Mouse (Mus musculus): ENCODE measurements at regions not wholly inside any gene's neighbourhood (a gene's known extent, or its start where the extent isn't known, plus 50 kb on each side); places are given as distances from the start of the nearest gene placed in this dataset.

DNA sequence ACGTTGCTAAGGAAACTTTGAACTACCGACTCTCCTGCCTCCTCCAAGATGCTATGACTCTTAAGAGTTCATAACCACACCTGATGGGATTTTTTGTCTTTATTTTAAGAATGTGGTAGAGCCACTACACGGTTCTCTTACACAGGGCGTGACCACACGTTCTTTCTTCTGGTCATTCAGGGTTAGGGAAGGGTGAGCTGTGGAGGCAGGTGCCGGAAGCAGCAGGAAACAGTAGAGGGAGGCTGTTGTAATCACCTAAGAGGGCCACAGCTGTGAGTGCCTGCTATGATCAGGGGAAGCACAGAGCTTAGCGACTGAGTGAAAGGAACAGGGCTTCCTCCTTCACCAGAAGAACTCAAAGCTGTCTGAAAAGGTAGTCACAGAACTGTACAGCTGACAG, 50.6 kb upstream of the Larp1 start:
- WGBS = 72% methylated on average over 7 of the region's 7 CpGs
- H3K4me2 ChIP-seq (replicated peaks) = no peak overlapping the region
- no peaks in the 10 kb centered on the region for H3K27me3 ChIP-seq (replicated peaks)
- H3K36me3 ChIP-seq = no peaks in the 10 kb centered on the region
- no peak overlapping the region for H3K9ac ChIP-seq
- ATAC-seq (ENCODE audit: low FRiP score, low read depth) = no peak
- no peak overlapping the region for H3K4me3 ChIP-seq
- H3K27ac ChIP-seq = no peak overlapping the region
- 0 out of 2 replicates have a peak, but pooled peaks cover 8% of the 10 kb centered on the region for H3K4me1 ChIP-seq
- H3K9me3 ChIP-seq = no peaks in the 10 kb centered on the region

DNA sequence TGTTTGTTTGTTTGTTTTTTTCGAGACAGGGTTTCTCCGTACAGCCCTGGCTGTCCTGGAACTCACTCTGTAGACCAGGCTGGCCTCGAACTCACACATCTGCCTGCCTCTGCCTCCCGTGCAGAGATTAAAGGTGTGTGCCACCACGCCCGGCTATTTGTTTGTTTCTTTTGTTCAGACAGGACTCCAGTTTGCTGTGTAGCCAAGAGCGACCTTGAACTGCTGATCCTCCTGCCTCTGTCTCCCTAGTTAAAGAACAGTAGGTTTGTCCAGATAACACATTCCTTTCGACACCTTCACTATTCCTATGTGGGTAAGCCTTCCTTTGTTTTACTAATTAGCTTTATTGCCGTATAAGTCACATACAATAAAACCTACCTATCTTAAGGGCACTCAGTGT, 52.0 kb upstream of the Larp1 start:
- H3K36me3 ChIP-seq = no peaks in the 10 kb centered on the region
- no peak overlapping the region for H3K4me2 ChIP-seq (replicated peaks)
- H3K27me3 ChIP-seq (replicated peaks) = no peaks in the 10 kb centered on the region
- 0 out of 2 replicates have a peak, but pooled peaks cover 2% of the 10 kb centered on the region for H3K4me1 ChIP-seq
- ATAC-seq (ENCODE audit: low FRiP score, low read depth) = no peak
- 90% methylated on average over 9 of the region's 9 CpGs for WGBS
- no peak overlapping the region for H3K27ac ChIP-seq
- H3K9ac ChIP-seq = no peak overlapping the region
- H3K9me3 ChIP-seq = no peaks in the 10 kb centered on the region
- no peak overlapping the region for H3K4me3 ChIP-seq

DNA sequence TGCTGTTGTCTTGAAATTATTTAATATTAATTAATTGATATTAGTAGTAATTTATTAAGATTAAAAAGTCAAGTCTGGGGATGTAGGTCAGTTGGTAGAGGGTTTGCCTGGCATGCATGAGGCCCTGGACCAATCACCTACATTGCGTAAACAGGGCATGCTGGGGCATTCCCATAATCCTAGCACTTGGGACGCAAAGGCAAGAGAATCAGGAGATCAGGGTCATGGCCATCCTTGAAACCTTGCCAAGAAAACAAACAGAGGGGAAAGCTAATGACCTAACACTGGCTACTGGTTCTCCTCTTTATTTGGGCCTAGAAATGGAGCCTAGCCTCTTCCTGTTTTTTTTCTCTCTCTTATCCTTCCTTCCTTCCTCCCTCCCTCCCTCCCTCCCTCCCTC, 52.8 kb upstream of the Larp1 start:
- no peaks in the 10 kb centered on the region for H3K4me1 ChIP-seq
- ATAC-seq (ENCODE audit: low FRiP score, low read depth) = no peak
- no peak overlapping the region for H3K4me2 ChIP-seq (replicated peaks)
- no peak overlapping the region for H3K27ac ChIP-seq
- H3K4me3 ChIP-seq = no peak overlapping the region
- H3K36me3 ChIP-seq = no peaks in the 10 kb centered on the region
- H3K9ac ChIP-seq = no peak overlapping the region
- no peaks in the 10 kb centered on the region for H3K9me3 ChIP-seq
- 78% methylated on average over 2 of the region's 2 CpGs for WGBS
- no peaks in the 10 kb centered on the region for H3K27me3 ChIP-seq (replicated peaks)

DNA sequence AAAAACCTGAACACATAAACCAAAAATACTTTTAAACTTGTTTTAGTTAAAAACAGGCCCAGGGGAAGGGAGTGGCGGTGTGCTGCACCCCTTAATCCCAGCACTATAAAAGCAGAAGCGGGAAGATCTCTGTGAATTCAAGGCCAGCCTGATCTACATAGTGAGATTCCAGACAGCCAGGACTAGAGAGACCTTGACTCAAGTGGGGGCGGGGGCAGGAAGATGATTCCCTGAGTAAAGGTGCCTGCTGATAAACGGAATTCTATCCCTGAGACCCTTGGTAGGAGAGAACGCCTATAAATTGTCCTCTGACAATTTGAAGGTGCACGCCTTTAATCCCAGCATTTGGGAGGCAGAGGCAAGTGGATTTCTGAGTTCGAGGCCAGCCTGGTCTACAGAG, 53.4 kb upstream of the Larp1 start:
- no peak overlapping the region for H3K4me2 ChIP-seq (replicated peaks)
- H3K9me3 ChIP-seq = no peaks in the 10 kb centered on the region
- no peaks in the 10 kb centered on the region for H3K36me3 ChIP-seq
- H3K4me1 ChIP-seq = no peaks in the 10 kb centered on the region
- no peak overlapping the region for H3K27ac ChIP-seq
- no peak for ATAC-seq (ENCODE audit: low FRiP score, low read depth)
- H3K9ac ChIP-seq = no peak overlapping the region
- no peak overlapping the region for H3K4me3 ChIP-seq
- WGBS = 90% methylated on average over 7 of the region's 7 CpGs
- H3K27me3 ChIP-seq (replicated peaks) = no peaks in the 10 kb centered on the region

DNA sequence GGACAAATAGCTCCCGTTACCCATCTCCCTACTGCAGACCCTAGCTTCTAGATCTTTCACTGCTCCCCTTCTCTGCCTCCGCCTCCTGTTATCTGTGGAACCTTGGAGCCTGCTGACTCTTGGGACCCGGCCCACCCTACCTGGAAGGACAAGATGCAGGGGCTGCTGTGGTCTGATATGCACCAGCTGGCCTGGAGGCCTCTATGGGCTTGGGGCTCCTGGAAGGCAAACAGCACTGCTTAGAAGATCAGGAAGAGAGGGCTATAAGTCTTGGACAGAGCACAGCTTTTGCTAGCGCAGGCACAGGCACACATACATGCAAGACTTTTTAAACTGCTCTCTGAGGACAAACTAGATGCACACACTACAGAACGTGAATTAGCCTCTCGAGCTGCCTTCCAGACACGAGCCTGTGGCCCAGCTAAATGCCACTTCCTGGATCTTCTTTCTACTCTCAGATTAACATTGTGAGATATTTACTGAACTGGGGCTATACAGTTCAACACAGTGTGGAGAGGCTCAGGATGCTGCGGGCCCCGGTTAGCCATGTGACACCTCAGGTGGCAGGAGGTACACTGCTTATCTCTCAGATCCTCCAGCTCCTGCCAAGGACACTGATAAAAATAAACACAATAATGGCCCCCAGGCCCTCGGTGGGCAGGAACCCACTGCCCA, 54.2 kb upstream of the Larp1 start:
- no peaks in the 10 kb centered on the region for H3K27me3 ChIP-seq (replicated peaks)
- 78% methylated on average over 10 of the region's 10 CpGs for WGBS
- no peak overlapping the region for H3K4me2 ChIP-seq (replicated peaks)
- no peaks in the 10 kb centered on the region for H3K4me1 ChIP-seq
- no peak overlapping the region for H3K27ac ChIP-seq
- H3K4me3 ChIP-seq = no peak overlapping the region
- no peak overlapping the region for H3K9ac ChIP-seq
- H3K9me3 ChIP-seq = no peaks in the 10 kb centered on the region
- ATAC-seq (ENCODE audit: low FRiP score, low read depth) = no peak
- no peaks in the 10 kb centered on the region for H3K36me3 ChIP-seq

DNA sequence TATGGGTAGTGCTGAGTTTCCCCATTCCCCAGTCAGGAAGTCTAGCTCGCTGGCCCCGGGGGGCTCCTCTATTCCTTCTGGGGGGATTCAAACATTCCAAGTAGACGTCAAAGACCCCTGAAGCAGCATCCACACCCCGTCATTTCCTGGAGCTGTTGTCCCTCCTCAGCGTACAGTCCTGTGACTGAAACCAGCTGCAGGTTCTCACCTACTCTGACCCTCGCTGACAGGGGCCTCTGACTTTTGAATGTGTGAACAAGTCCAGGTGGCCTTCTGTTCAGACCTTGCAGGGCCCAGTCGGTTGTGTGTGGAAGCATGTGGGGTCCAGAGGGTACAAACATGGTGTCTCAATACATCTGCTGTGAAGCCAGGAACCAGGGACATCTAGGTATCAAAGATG, 55.2 kb upstream of the Larp1 start:
- no peak overlapping the region for H3K27ac ChIP-seq
- no peaks in the 10 kb centered on the region for H3K36me3 ChIP-seq
- H3K9me3 ChIP-seq = no peaks in the 10 kb centered on the region
- no peak overlapping the region for H3K4me2 ChIP-seq (replicated peaks)
- 78% methylated on average over 7 of the region's 7 CpGs for WGBS
- ATAC-seq (ENCODE audit: low FRiP score, low read depth) = no peak
- H3K4me1 ChIP-seq = no peaks in the 10 kb centered on the region
- H3K27me3 ChIP-seq (replicated peaks) = no peaks in the 10 kb centered on the region
- H3K9ac ChIP-seq = no peak overlapping the region
- H3K4me3 ChIP-seq = no peak overlapping the region

DNA sequence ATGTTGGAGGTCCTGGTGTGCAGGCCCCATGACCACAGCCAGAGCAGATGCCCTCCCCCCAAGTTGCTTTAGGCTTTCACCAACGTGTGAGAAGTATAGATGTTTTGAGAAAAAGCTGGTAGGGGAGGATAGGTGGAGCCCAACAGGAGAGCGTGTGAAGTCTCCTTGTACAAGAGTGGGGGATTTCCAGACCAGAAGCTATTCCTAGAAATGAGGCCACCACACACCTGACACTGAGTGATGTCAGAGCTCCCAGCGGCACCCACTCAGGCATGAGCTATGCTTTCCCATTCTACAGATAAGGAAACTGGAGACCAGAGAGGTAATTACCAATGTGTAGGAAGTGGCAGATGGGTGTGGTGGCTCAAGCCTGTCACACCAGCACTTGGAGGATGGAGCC, 56.2 kb upstream of the Larp1 start:
- no peaks in the 10 kb centered on the region for H3K36me3 ChIP-seq
- H3K9me3 ChIP-seq = no peaks in the 10 kb centered on the region
- H3K4me2 ChIP-seq (replicated peaks) = no peak overlapping the region
- WGBS = 80% methylated on average over 3 of the region's 3 CpGs
- H3K4me3 ChIP-seq = no peak overlapping the region
- no peak overlapping the region for H3K9ac ChIP-seq
- no peaks in the 10 kb centered on the region for H3K4me1 ChIP-seq
- no peak overlapping the region for H3K27ac ChIP-seq
- no peak for ATAC-seq (ENCODE audit: low FRiP score, low read depth)
- no peaks in the 10 kb centered on the region for H3K27me3 ChIP-seq (replicated peaks)

DNA sequence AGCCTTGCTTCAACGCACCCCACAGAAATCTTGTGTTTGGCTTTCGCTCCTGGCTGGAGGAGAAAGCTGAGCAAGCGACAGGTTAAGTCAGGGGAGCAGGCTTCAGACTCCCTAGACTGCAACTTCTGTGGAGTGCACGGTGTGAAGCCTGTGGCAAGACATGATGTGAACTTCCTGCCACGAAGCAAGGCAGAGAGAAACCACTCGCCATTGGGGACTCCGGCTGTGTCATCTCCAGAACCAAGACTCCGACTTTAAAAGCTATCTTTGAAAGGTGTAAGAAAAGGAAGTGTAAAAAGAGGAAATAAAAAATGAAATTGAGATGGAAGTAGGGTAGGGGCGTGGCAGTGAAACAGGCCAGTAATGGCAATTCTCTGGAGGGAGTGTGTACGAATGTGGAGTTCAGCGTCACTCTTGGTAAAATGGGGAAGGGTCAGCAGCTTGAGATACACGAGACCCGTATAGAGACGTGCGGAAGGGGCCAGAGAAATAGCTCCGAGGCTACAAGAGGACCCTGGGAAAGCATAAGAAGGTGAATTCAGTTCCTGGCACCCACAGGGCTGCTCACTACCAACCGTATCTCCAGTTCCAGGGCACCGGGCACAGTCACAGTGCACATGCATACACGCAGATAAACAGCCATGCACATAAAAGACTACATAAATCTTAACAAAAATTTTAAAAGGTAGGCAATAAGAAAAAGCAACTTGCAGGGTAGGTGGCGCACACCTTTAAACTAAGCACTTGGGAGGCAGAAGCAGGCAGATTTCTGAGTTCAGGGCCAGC, 57.1 kb upstream of the Larp1 start:
- Histone ChIP-seq H3K9me3 (no peaks in the 10 kb centered on the region), H3K4me3 (no peak overlapping the region), H3K9ac (no peak overlapping the region), H3K36me3 (no peaks in the 10 kb centered on the region), H3K27me3 (replicated peaks) (no peaks in the 10 kb centered on the region), H3K4me1 (no peaks in the 10 kb centered on the region), H3K27ac (no peak overlapping the region), H3K4me2 (replicated peaks) (no peak overlapping the region)
- WGBS = 82% methylated on average over 20 of the region's 20 CpGs
- ATAC-seq (ENCODE audit: low FRiP score, low read depth) = no peak

DNA sequence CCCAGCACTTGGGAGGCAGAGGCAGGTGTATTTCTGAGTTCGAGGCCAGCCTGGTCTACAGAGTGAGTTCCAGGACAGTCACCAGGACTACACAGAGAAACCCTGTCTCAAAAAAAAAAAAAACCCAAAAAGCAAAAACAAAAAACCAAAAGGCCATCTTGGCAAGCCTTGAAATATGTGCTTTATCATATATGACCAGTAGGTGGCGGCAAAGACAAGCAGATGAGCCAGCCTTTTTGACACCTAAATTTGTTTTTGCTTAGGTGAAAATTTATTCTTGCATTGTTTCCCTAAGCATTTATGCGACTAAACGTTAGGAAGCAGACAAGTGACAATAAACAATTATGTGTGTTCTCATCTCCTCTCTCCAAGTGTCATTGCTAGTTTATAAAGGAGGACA, 57.9 kb upstream of the Larp1 start:
- WGBS = 3% methylated on average over 4 of the region's 4 CpGs

DNA sequence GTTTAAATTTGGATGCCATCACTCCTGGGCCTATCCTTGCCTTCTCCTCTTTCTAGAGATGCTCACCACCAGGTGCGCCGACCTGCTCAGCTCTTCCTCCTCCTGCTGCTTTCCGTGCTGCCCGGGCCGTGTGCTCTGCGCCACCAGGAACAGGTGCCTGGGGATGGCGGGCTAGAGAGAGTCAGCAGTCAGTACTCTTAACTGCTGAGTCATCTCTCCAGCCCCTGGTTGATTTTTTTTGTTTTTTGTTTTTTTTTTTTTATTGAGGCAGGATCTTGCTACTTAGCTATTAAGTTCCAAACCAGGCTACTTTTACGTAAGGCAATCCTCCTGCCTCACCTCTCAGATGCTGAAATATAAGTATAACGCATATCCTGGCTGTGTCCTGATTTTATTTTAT, 59.8 kb upstream of the Larp1 start:
- Histone ChIP-seq H3K27ac (no peak overlapping the region), H3K9ac (no peak overlapping the region), H3K36me3 (no peaks in the 10 kb centered on the region), H3K4me3 (no peak overlapping the region), H3K4me2 (replicated peaks) (no peak overlapping the region), H3K4me1 (no peaks in the 10 kb centered on the region), H3K27me3 (replicated peaks) (no peaks in the 10 kb centered on the region), H3K9me3 (no peaks in the 10 kb centered on the region)
- WGBS = 72% methylated on average over 9 of the region's 9 CpGs
- no peak for ATAC-seq (ENCODE audit: low FRiP score, low read depth)

More for the DNA sequence above, 57.9 kb upstream of the Larp1 start:
- no peaks in the 10 kb centered on the region for H3K27me3 ChIP-seq (replicated peaks)
- no peaks in the 10 kb centered on the region for H3K9me3 ChIP-seq
- no peaks in the 10 kb centered on the region for H3K36me3 ChIP-seq
- no peaks in the 10 kb centered on the region for H3K4me1 ChIP-seq
- H3K4me2 ChIP-seq (replicated peaks) = no peak overlapping the region
- ATAC-seq (ENCODE audit: low FRiP score, low read depth) = no peak
- H3K27ac ChIP-seq = no peak overlapping the region
- no peak overlapping the region for H3K9ac ChIP-seq
- H3K4me3 ChIP-seq = no peak overlapping the region

DNA sequence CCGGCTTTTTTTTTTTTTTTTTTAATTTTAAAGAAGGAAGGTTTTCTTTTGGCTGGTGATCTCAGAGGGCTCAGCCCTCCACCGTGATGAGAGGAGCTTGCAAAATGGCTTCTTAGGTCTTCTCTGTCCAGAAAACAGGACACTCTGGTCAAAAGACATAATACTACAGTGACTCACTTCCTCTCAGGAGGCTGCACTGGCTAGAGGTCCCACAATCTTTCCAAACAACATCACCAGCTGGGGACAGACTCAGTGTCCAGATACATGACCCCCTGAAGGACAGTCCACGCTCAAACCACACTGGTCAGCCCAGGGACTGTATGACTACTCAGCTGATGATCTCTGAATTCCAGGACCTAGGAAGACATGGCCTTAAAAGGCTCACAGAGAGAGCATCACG, 61.5 kb upstream of the Larp1 start:
- H3K9me3 ChIP-seq = no peaks in the 10 kb centered on the region
- H3K9ac ChIP-seq = no peak overlapping the region
- no peak for ATAC-seq (ENCODE audit: low FRiP score, low read depth)
- H3K27me3 ChIP-seq (replicated peaks) = no peaks in the 10 kb centered on the region
- H3K36me3 ChIP-seq = no peaks in the 10 kb centered on the region
- H3K4me1 ChIP-seq = no peaks in the 10 kb centered on the region
- no peak overlapping the region for H3K4me3 ChIP-seq
- H3K27ac ChIP-seq = no peak overlapping the region
- no peak overlapping the region for H3K4me2 ChIP-seq (replicated peaks)
- 92% methylated on average over 4 of the region's 4 CpGs for WGBS

DNA sequence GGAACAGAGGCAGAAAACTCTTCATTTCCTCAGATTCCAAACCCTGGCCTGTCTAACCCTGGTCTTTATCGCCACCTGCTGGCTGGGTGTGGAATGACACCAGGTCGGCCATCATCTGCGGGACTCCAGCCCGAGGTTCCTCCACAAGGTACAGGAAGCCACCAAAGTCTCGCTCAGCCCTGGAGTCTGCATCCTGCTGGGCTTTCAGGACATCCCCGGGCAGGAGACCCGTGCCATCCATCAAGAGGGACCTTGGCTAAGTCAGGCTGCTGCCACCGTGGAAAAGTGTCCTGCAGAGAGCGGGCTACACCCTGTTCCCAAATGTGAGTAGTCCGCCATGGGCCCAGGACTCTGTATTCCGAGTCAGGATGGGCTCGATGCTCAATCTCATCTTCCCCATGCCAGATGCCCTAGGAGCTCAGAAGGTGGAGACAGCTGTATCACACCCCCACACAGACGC, 74.4 kb upstream of the Larp1 start:
- H3K9me3 ChIP-seq = no peaks in the 10 kb centered on the region
- 14% methylated on average over 13 of the region's 13 CpGs for WGBS

DNA sequence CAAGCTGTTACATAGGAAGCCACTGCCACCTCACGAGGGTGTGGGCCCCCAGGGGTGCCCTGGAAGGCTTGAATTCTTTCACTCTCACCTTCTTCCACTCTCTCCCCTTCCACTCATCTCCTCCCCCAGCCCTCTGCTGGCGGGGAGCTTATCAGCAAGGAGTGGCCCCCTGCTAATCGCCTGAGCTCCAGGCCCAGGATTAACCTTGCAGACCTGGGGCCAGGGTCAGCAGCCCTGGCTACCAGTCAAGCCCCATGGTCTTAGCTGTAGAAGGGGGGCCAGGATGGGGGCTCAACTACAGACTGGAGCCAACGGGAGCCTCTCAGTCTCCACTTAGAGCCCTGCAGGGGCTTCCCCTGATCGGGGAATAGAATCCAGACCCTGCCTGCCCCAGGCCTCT, 75.8 kb upstream of the Larp1 start:
- Histone ChIP-seq H3K9me3 (no peaks in the 10 kb centered on the region), H3K27ac (no peak overlapping the region), H3K36me3 (no peaks in the 10 kb centered on the region), H3K4me2 (replicated peaks) (no peak overlapping the region), H3K4me3 (no peak overlapping the region), H3K9ac (0 out of 2 replicates have a peak overlapping the region, but pooled peaks have one; percentile 26), H3K27me3 (replicated peaks) (no peaks in the 10 kb centered on the region; the same call in 1 of the 2 replicates), H3K4me1 (peaks cover 9% of the 10 kb centered on the region)
- no peak for ATAC-seq (ENCODE audit: low FRiP score, low read depth)
- 19% methylated on average over 5 of the region's 5 CpGs for WGBS

More for the DNA sequence above, 74.4 kb upstream of the Larp1 start:
- Histone ChIP-seq H3K9ac (peak overlapping the region; percentile 42; the same call in 1 of the 2 replicates), H3K4me3 (no peak overlapping the region), H3K36me3 (no peaks in the 10 kb centered on the region), H3K4me1 (peaks cover 5% of the 10 kb centered on the region), H3K27ac (no peak overlapping the region), H3K4me2 (replicated peaks) (peak overlapping the region; percentile 50), H3K27me3 (replicated peaks) (no peaks in the 10 kb centered on the region)
- no peak for ATAC-seq (ENCODE audit: low FRiP score, low read depth)

Measured in neural tube, embryonic 12.5 days (tissue).